Mouse (Mus musculus) stomach, embryonic 14.5 days (tissue): Measurements from ENCODE around the gene Slc7a8. TPM values are rescaled to one million over a fixed set of nuclear protein-coding genes. Genes with fewer than 3 reads are reported as not detected.

ENCODE experiments used
- ATAC-seq: fragments of 200-750 bp; cut with Nextera tagmentation; 2 replicates; pipeline ENCODE4 v1.8.0; 2017; ENCODE audit warnings: low read depth, moderate TSS enrichment; ENCODE audit not compliant: insufficient number of reproducible peaks, insufficient read depth, low FRiP score
- H3K27ac ChIP-seq: fragments of 300-500 bp; sonication (generic); 2 replicates; pipeline ENCODE4 v1.5.1; 2014; ENCODE audit warnings: mild to moderate bottlenecking, low read length, moderate library complexity, mixed read lengths
- H3K27me3 ChIP-seq: fragments of 300-500 bp; sonication (generic); 2 replicates; pipeline ENCODE4 v1.6.1; 2014; ENCODE audit warnings: low read length, control low read depth, mixed read lengths; ENCODE audit not compliant: control insufficient read depth, insufficient read depth
- H3K36me3 ChIP-seq: fragments of 300-500 bp; sonication (generic); 2 replicates; pipeline ENCODE4 v1.6.1; 2014; ENCODE audit warnings: mild to moderate bottlenecking, control low read depth, low read length, moderate library complexity, mixed read lengths; ENCODE audit not compliant: control insufficient read depth, insufficient read depth
- H3K4me1 ChIP-seq: fragments of 300-500 bp; sonication (generic); 2 replicates; pipeline ENCODE4 v1.6.1; 2014; ENCODE audit warnings: low read length, control low read depth, mixed read lengths; ENCODE audit not compliant: control insufficient read depth, insufficient read depth
- H3K4me2 ChIP-seq: fragments of 300-500 bp; sonication (generic); replicated peaks from 2 replicates; pipeline ENCODE4 v1.6.1; 2014; ENCODE audit warnings: low read depth, low read length, control low read depth
- H3K4me3 ChIP-seq: fragments of 300-500 bp; sonication (generic); 2 replicates; pipeline ENCODE4 v1.5.1; 2014; ENCODE audit warnings: low read depth, low read length, control low read depth
- H3K9ac ChIP-seq: fragments of 300-500 bp; sonication (generic); replicated peaks from 2 replicates; pipeline ENCODE4 v1.6.1; 2014; ENCODE audit warnings: low read depth, mild to moderate bottlenecking, control low read depth, low read length, moderate library complexity, mixed read lengths
- H3K9me3 ChIP-seq: fragments of 300-500 bp; sonication (generic); 2 replicates; pipeline ENCODE4 v1.6.1; 2016; ENCODE audit warnings: low read depth, low read length, control low read depth; ENCODE audit not compliant: control insufficient read depth
- WGBS: fragments of 180-500 bp; shearing (Covaris S2); extraction: QIAGEN DNeasy Blood & Tissue Kit; methylation state at CpG from one replicate; pipeline ENCODE4 v1.1.7; 2014; 5-methylcytosine and 5-hydroxymethylcytosine counted together
- polyA plus RNA-seq: library from polyadenylated mRNA; unstranded; fragments of >200 nt; fragmentation: Nextera tagmentation; extraction: Ambion mirVana; gene quantifications from 2 replicates; pipeline ENCODE4 v1.2.1, GENCODE M21; 2014

Gene Slc7a8
- polyA plus RNA-seq, 1 experiment from 2014 or later, result 5.4 TPM

GRCm38 (mm10) chr14:54727565-54727964, 54.2 kb downstream of the Slc7a8 start:
- no peak overlapping the region for H3K4me3 ChIP-seq
- no peak for ATAC-seq
- 74% methylated on average over 5 of the region's 5 CpGs for WGBS
- H3K9me3 ChIP-seq, result no peaks in the 10 kb centered on the region
- H3K27ac ChIP-seq, result no peak overlapping the region
- H3K9ac ChIP-seq, result no peak overlapping the region
- no peak overlapping the region for H3K4me2 ChIP-seq
- no peaks in the 10 kb centered on the region for H3K27me3 ChIP-seq
- H3K36me3 ChIP-seq, result no peaks in the 10 kb centered on the region
- H3K4me1 ChIP-seq, result no peaks in the 10 kb centered on the region

DNA sequence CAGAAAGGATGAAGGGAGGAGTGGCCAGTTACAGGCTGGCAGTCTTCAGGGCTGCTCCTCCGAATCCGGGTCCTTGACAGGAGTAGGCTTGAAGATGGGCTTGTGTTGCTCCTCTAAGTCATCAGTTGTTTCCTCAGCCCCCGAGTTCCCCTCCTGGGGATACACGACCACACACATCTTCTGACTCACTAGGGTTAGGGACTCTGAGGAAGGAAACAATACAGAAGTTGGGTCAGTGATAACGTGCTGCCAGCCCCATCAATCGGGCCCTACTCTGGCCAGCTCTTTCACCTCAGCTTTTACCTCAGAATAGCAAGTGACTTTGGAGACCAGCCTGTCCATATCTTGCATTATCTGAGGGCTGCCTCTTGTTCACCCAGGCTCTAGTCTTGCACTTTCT, 57.7 kb downstream of the Slc7a8 start:
- H3K9me3 ChIP-seq, result no peaks in the 10 kb centered on the region
- no peak overlapping the region for H3K4me2 ChIP-seq
- no peaks in the 10 kb centered on the region for H3K27me3 ChIP-seq
- no peak overlapping the region for H3K4me3 ChIP-seq
- H3K9ac ChIP-seq, result no peak overlapping the region
- H3K27ac ChIP-seq, result no peak overlapping the region
- 73% methylated on average over 6 of the region's 6 CpGs for WGBS
- H3K4me1 ChIP-seq, result no peaks in the 10 kb centered on the region
- H3K36me3 ChIP-seq, result no peaks in the 10 kb centered on the region
- ATAC-seq, result no peak

GRCm38 (mm10) chr14:54721711-54722110, 60.0 kb downstream of the Slc7a8 start:
- WGBS, result 78% methylated on average over 10 of the region's 10 CpGs
- no peaks in the 10 kb centered on the region for H3K27me3 ChIP-seq
- no peak overlapping the region for H3K4me2 ChIP-seq
- no peak overlapping the region for H3K4me3 ChIP-seq
- H3K27ac ChIP-seq, result no peak overlapping the region
- no peak for ATAC-seq
- H3K4me1 ChIP-seq, result no peaks in the 10 kb centered on the region
- no peak overlapping the region for H3K9ac ChIP-seq
- no peaks in the 10 kb centered on the region for H3K36me3 ChIP-seq
- H3K9me3 ChIP-seq, result no peaks in the 10 kb centered on the region

DNA sequence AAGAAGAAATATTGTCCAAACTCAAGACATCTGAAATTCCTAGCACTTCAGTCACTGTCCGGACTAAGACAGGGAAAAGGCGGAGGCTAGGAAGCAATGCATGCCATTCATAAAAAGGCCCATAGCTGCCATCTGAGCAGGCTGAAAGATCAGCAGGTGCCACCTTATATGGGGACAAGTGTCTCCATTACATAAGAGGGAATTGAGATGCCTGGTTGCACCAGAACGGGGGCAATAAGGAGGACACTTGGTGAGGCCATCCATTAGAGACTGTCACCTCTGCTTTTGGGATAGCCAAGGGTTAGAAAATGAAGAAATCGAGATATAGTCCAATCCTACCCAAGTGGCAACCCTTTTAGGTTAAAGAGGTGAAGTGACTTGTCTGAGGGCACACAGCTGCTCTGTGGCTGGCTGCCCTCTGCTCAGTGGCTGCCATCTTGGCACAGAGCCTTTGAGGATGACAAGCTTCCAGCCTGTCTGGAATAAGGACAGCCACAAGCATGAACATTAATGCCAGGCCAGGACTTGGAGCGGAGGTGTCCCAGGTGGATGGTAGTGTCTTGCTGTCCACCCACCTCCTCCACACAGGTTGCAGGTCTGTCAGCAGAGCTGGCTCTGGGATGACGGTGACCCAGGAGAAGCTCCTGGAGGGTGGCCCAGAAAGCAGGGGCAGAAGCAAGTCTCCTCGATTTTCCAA, 60.9 kb downstream of the Slc7a8 start:
- Histone ChIP-seq H3K4me1 (no peaks in the 10 kb centered on the region), H3K9ac (no peak overlapping the region), H3K36me3 (no peaks in the 10 kb centered on the region), H3K27me3 (no peaks in the 10 kb centered on the region), H3K27ac (no peak overlapping the region), H3K9me3 (no peaks in the 10 kb centered on the region), H3K4me3 (no peak overlapping the region), H3K4me2 (no peak overlapping the region)
- WGBS, result 85% methylated on average over 7 of the region's 7 CpGs
- ATAC-seq, result no peak

DNA sequence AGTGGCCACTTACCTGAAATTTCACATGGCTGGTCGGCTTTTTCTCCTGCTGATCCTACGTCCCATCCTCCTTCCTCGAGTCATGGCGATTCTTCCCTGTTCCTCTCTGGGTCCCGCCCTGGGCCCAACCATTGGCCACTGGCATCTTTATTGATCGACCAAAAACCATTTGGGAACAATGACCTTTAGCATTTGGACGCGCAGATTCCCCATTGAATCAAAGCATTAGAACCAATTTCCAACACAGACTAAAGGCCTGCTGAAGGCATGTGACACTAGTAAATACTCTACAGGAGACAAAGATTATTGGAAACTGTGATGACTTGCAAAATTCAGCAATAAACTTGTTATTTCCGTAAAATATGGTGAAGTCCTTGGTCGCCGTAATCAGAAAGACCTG, 61.7 kb downstream of the Slc7a8 start:
- Histone ChIP-seq H3K4me1 (no peaks in the 10 kb centered on the region), H3K36me3 (no peaks in the 10 kb centered on the region), H3K27me3 (no peaks in the 10 kb centered on the region), H3K9ac (no peak overlapping the region), H3K27ac (no peak overlapping the region), H3K9me3 (no peaks in the 10 kb centered on the region), H3K4me2 (no peak overlapping the region), H3K4me3 (no peak overlapping the region)
- 89% methylated on average over 11 of the region's 11 CpGs for WGBS
- ATAC-seq, result no peak

DNA sequence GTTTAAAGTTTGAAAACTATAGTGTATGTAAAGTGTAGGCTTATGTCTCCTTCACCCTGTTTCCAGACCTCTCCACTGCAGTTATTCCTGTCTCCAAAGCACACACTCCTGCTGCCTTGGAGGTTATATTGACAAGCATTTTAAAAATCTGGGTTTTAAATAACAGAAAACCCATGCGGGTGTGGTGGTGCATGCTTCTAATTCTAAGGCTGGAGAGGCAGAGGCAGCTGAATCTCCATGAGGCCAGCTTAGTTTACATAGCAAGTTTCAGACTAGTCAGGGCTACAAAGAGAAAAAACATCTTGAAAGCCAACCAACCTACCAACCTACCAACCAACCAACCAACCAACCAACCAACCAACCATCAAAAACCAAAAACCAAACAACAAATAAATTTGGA, 66.3 kb downstream of the Slc7a8 start:
- Histone ChIP-seq H3K4me3 (no peak overlapping the region), H3K9ac (no peak overlapping the region), H3K27me3 (no peaks in the 10 kb centered on the region), H3K27ac (no peak overlapping the region), H3K4me1 (no peaks in the 10 kb centered on the region), H3K4me2 (no peak overlapping the region), H3K36me3 (no peaks in the 10 kb centered on the region), H3K9me3 (no peaks in the 10 kb centered on the region)
- ATAC-seq, result no peak
- WGBS, result 74% methylated on average over 1 of the region's 1 CpGs

- H3K4me1 ChIP-seq, result no peaks in the 10 kb centered on the region
- no peak overlapping the region for H3K9ac ChIP-seq
- peak; percentile 57; the same call in 1 of the 2 replicates for ATAC-seq
- no peaks in the 10 kb centered on the region for H3K27me3 ChIP-seq
- H3K9me3 ChIP-seq, result no peaks in the 10 kb centered on the region
- WGBS, result 3% methylated on average over 15 of the region's 15 CpGs
- H3K36me3 ChIP-seq, result no peaks in the 10 kb centered on the region
- no peak overlapping the region for H3K27ac ChIP-seq
- H3K4me3 ChIP-seq, result peak overlapping the region; percentile 22
- peak overlapping the region; percentile 64 for H3K4me2 ChIP-seq
Observed at GRCm38 (mm10) chr14:54714617-54715081, 67.1 kb downstream of the Slc7a8 start.

GRCm38 (mm10) chr14:54714121-54714520, 67.6 kb downstream of the Slc7a8 start:
- WGBS, result under 1% methylated on average over 13 of the region's 13 CpGs
- peak; percentile 53; the same call in 1 of the 2 replicates for ATAC-seq
- no peak overlapping the region for H3K9ac ChIP-seq

DNA sequence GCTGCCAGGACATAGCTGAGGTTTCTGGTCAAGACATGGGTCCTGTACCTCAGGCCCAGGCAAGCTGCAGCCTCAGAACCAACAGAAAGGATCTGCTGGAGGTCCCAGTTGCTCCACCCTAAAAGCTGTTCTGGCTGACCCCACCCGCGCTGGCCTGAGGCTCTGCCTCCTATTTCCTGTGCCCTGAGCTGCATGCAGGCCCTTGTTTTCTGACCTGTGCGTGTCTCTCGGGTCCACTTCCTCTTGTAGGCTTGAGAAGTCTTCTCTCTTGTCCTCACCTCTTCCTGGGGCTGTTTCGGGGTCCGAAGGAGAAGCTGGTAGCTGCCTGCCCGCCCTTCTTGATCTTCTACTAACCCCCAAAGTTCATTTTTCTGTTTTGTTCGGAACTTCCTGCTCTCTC, 68.9 kb downstream of the Slc7a8 start:
- Histone ChIP-seq H3K9me3 (no peaks in the 10 kb centered on the region), H3K4me1 (no peaks in the 10 kb centered on the region), H3K27ac (no peak overlapping the region), H3K4me2 (no peak overlapping the region), H3K27me3 (no peaks in the 10 kb centered on the region), H3K9ac (no peak overlapping the region), H3K36me3 (no peaks in the 10 kb centered on the region), H3K4me3 (no peak overlapping the region)
- WGBS, result 71% methylated on average over 8 of the region's 8 CpGs
- no peak for ATAC-seq

More at GRCm38 (mm10) chr14:54714121-54714520, 67.6 kb downstream of the Slc7a8 start:
- Histone ChIP-seq H3K4me2 (peak overlapping the region; percentile 64), H3K36me3 (no peaks in the 10 kb centered on the region), H3K27me3 (no peaks in the 10 kb centered on the region), H3K9me3 (no peaks in the 10 kb centered on the region), H3K4me1 (no peaks in the 10 kb centered on the region), H3K27ac (no peak overlapping the region), H3K4me3 (peak overlapping the region; percentile 22)
